Mouse (Mus musculus) kidney, postnatal 0 days (tissue): ENCODE data around the gene Clca3a1. TPM values are rescaled to one million over a fixed set of nuclear protein-coding genes. Genes with fewer than 3 reads are reported as not detected.

ENCODE experiments used
- ATAC-seq: fragments of 200-750 bp; cut with Nextera tagmentation; replicated peaks from 2 replicates; pipeline ENCODE4 v1.8.0; 2017; ENCODE audit warnings: low read depth, moderate number of reproducible peaks, moderate TSS enrichment, moderate library complexity; ENCODE audit not compliant: low FRiP score
- DNase-seq: peaks from one replicate; pipeline ENCODE4 v3.0.0-alpha.2; 2016; ENCODE audit warnings: low spot score
- H3K27ac ChIP-seq: fragments of 300-500 bp; sonication (generic); 2 replicates; pipeline ENCODE4 v1.5.1; 2014; ENCODE audit warnings: mild to moderate bottlenecking
- H3K27me3 ChIP-seq: fragments of 300-500 bp; sonication (generic); 2 replicates; pipeline ENCODE4 v1.6.1; 2014; ENCODE audit warnings: low read length, mixed read lengths; ENCODE audit not compliant: insufficient read depth
- H3K36me3 ChIP-seq: fragments of 300-500 bp; sonication (generic); 2 replicates; pipeline ENCODE4 v1.6.1; 2014; ENCODE audit warnings: low read length, mixed read lengths; ENCODE audit not compliant: insufficient read depth
- H3K4me1 ChIP-seq: fragments of 300-500 bp; sonication (generic); replicated peaks from 2 replicates; pipeline ENCODE4 v1.6.1; 2014; ENCODE audit warnings: antibody characterized with exemption, low read length, mixed read lengths; ENCODE audit not compliant: insufficient read depth
- H3K4me2 ChIP-seq: fragments of 300-500 bp; sonication (generic); 2 replicates; pipeline ENCODE4 v1.6.1; 2014; ENCODE audit warnings: mild to moderate bottlenecking, low read length, moderate library complexity, mixed read lengths
- H3K4me3 ChIP-seq: fragments of 300-500 bp; sonication (generic); replicated peaks from 2 replicates; pipeline ENCODE4 v1.5.1; 2014; ENCODE audit warnings: low read depth, low read length
- H3K9ac ChIP-seq: fragments of 300-500 bp; sonication (generic); 2 replicates; pipeline ENCODE4 v1.6.1; 2014; ENCODE audit warnings: low read depth, low read length
- H3K9me3 ChIP-seq: fragments of 300-500 bp; sonication (generic); replicated peaks from 2 replicates; pipeline ENCODE4 v1.6.1; 2016; ENCODE audit warnings: low read length, inconsistent platforms, mixed read lengths
- CTCF ChIP-seq: IDR thresholded peaks from 2 replicates; pipeline ENCODE4 v1.5.1; 2016; ENCODE audit warnings: antibody characterized with exemption, low read depth, mild to moderate bottlenecking, moderate library complexity
- WGBS: fragments of 180-500 bp; shearing (Covaris S2); extraction: QIAGEN DNeasy Blood & Tissue Kit; methylation state at CpG from one replicate; pipeline ENCODE4 v1.1.7; 2014; 5-methylcytosine and 5-hydroxymethylcytosine counted together
- polyA plus RNA-seq: library from polyadenylated mRNA; unstranded; fragments of >200 nt; fragmentation: Nextera tagmentation; extraction: Ambion mirVana; gene quantifications from 2 replicates; pipeline ENCODE4 v1.2.1, GENCODE M21; 2015

Clca3a1 gene
- polyA plus RNA-seq, 1 experiment from 2014 or later = 20.4 TPM

DNA sequence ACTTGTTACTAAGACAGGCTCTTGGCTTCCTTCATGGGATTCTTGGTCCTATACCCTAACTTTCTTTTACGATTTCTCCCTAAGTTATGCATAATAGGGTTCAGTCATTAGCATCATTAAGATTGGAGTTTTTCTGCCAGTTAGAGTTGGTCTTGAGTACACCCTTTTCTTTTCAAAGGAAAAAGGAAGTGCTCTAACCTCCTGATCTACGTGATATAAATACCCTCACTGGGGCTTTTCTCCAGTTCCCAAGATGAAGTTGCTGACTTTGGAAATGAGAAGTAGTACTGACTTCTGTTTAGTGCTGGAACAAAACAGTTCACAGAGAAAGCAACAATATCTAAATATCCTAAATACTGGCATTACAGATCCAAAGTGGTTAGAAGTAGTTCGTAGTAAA is 62.8 kb downstream of the Clca3a1 start:
- WGBS = 83% methylated on average over 3 of the region's 3 CpGs
- no peak overlapping the region for H3K4me2 ChIP-seq
- no peak for DNase-seq

DNA sequence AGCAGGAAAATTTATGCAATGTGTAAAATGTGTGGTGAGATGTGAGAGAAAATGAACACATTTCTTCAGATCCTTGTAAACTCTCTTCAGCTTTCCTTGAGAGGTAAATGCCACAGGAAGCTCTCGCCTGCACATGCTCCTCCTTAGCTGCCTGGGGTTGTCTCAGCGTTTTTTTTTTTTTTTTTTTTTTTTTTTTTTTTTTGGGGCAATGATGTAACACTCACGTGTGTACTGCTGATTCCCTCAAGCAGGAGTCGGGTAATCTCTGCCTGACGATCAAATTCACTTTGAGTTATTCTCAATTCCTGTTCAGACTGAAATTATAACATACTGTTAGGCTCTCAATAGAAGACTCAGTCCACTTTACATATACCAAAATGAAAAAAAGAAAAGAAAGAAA is 63.6 kb downstream of the Clca3a1 start:
- WGBS = 69% methylated on average over 5 of the region's 5 CpGs
- no peak for TF ChIP-seq CTCF
- no peak overlapping the region for H3K27ac ChIP-seq
- DNase-seq (no peak), ATAC-seq (no peak)
- no peaks in the 10 kb centered on the region for H3K27me3 ChIP-seq
- no peak overlapping the region for H3K4me3 ChIP-seq
- H3K9me3 ChIP-seq = no peaks in the 10 kb centered on the region
- H3K4me1 ChIP-seq = no peaks in the 10 kb centered on the region
- H3K36me3 ChIP-seq = peaks cover 51% of the 10 kb centered on the region
- no peak overlapping the region for H3K9ac ChIP-seq
- H3K4me2 ChIP-seq = no peak overlapping the region

More for the DNA sequence above, 62.8 kb downstream of the Clca3a1 start:
- TF ChIP-seq CTCF = no peak
- Histone ChIP-seq H3K4me1 (no peaks in the 10 kb centered on the region), H3K9ac (no peak overlapping the region), H3K4me3 (no peak overlapping the region), H3K27ac (no peak overlapping the region), H3K9me3 (no peaks in the 10 kb centered on the region), H3K27me3 (no peaks in the 10 kb centered on the region), H3K36me3 (peaks cover 48% of the 10 kb centered on the region)
- no peak for ATAC-seq

DNA sequence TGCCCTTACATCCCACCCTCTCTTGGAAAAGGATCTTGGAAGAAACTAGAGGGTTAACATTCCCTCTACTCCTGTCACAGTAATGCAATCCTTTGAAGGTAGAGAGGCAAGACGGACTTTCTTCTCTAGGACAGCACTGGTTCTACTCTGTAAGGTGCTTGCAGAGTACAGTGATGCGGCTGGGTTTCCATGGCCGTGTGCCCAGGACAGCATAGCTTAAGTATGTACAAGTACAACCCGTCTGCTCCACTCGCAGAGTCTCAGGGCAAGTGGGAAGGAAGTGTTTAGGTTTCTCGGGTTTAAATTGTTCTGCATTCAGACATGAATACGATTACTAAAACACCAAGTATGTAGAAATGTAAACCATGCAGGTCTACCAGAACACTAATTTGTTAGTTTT is 65.8 kb downstream of the Clca3a1 start:
- WGBS = 85% methylated on average over 7 of the region's 7 CpGs
- H3K4me3 ChIP-seq = no peak overlapping the region
- no peak overlapping the region for H3K4me2 ChIP-seq
- no peaks in the 10 kb centered on the region for H3K4me1 ChIP-seq
- no peak for TF ChIP-seq CTCF
- DNase-seq (no peak), ATAC-seq (no peak)
- peaks cover 50% of the 10 kb centered on the region for H3K36me3 ChIP-seq
- H3K27me3 ChIP-seq = no peaks in the 10 kb centered on the region
- no peak overlapping the region for H3K27ac ChIP-seq
- H3K9ac ChIP-seq = no peak overlapping the region
- H3K9me3 ChIP-seq = no peaks in the 10 kb centered on the region

DNA sequence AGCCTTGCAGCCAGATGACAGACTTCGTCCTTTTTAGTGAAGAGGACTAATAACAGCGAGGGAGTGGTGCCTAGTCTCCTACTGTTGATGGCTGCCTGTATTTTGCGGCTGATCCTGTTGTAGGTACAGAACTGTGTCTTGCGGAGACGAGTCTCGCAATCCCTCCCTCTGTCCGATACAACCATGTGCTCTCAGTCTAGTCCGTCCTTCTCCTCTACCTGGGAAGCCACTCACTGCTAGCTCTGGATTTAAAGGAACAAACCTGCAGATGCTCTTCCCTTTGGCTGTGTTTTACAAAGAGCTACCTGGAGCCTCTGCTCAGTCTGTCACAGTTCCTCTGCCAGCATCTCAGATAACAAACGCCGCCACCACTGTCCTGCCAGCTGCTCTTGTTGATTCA is 66.7 kb downstream of the Clca3a1 start:
- no peak overlapping the region for H3K4me3 ChIP-seq
- ATAC-seq = no peak
- DNase-seq = no peak
- no peaks in the 10 kb centered on the region for H3K4me1 ChIP-seq
- no peaks in the 10 kb centered on the region for H3K9me3 ChIP-seq
- no peak overlapping the region for H3K27ac ChIP-seq
- peaks cover 50% of the 10 kb centered on the region for H3K36me3 ChIP-seq
- TF ChIP-seq CTCF = no peak
- WGBS = 90% methylated on average over 10 of the region's 10 CpGs
- H3K4me2 ChIP-seq = no peak overlapping the region
- H3K9ac ChIP-seq = no peak overlapping the region
- H3K27me3 ChIP-seq = no peaks in the 10 kb centered on the region

DNA sequence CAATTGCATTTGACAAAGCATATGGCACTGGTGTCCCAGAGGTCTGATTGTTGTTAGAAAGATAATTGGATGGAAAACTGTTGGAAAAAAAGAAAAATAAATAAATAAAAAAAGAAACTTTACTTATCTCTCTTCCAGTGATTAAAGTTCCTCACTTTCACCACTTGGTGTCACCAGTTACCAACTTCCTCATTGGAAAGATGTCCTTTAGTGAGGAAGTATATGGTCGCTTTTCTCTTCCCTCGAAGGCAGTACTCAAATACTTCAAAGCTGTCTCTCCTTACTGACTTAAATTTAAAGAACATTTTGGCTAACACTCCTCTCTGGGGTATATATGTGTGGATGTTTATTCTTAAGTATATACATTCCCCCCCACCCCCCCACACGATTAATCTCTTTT is 68.7 kb downstream of the Clca3a1 start:
- peaks cover 46% of the 10 kb centered on the region for H3K36me3 ChIP-seq
- peak; percentile 76 for TF ChIP-seq CTCF
- DNase-seq (peak; percentile 82), ATAC-seq (no peak)
- H3K27me3 ChIP-seq = no peaks in the 10 kb centered on the region
- no peak overlapping the region for H3K4me2 ChIP-seq
- WGBS = 58% methylated on average over 3 of the region's 3 CpGs
- H3K4me3 ChIP-seq = no peak overlapping the region
- H3K9ac ChIP-seq = no peak overlapping the region
- no peaks in the 10 kb centered on the region for H3K9me3 ChIP-seq
- H3K27ac ChIP-seq = no peak overlapping the region
- no peaks in the 10 kb centered on the region for H3K4me1 ChIP-seq

DNA sequence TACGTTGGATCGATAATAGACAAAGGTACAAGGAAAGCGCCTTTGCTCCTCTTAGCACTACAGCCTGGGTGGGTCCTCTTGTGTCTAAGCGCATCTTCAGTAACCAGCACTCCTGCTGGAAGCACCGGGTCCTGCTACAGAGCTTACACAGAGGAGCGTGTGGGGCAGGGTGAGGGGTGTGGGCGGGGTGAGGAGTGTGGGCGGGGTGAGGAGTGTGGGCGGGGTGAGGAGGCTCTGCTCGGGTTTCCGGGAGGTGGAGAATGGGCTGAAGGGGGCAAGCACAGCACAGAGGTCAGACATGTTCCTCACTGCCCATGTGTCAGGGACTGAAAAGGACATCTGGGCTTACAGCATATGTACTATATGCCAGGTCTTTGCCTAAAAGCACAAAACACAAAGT is 71.5 kb downstream of the Clca3a1 start:
- TF ChIP-seq CTCF = peak; percentile 43
- DNase-seq = peak; percentile 84
- WGBS = 18% methylated on average over 11 of the region's 11 CpGs

DNA sequence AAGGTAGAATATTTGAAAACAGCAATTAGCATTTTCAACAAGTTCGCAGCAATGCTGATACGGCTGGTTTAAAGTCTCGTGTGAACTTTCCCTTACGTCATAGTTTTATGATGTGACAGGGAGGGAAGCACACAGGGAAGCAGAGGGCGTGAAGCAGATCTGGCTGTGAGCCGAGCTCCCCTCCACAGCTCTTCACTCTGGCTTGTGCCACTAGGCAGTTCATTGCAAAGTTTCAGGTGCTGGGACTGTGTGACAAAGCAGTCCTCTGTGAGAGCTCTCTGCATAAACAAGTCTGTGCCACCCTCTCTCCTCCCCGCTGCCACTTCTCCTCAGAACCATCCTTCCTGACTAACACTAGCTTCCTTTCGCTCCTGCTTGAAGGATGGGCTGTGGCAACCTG is 72.5 kb downstream of the Clca3a1 start:
- TF ChIP-seq CTCF = no peak
- H3K4me2 ChIP-seq = no peak overlapping the region
- H3K36me3 ChIP-seq = peaks cover 15% of the 10 kb centered on the region; the same call in 1 of the 2 replicates
- H3K9ac ChIP-seq = no peak overlapping the region
- 60% methylated on average over 8 of the region's 8 CpGs for WGBS
- H3K27me3 ChIP-seq = no peaks in the 10 kb centered on the region
- DNase-seq (no peak), ATAC-seq (no peak)
- H3K9me3 ChIP-seq = no peaks in the 10 kb centered on the region
- no peak overlapping the region for H3K27ac ChIP-seq
- no peak overlapping the region for H3K4me3 ChIP-seq
- H3K4me1 ChIP-seq = no peaks in the 10 kb centered on the region

More for the DNA sequence above, 71.5 kb downstream of the Clca3a1 start:
- Histone ChIP-seq H3K27ac (no peak overlapping the region), H3K4me1 (no peaks in the 10 kb centered on the region), H3K4me3 (no peak overlapping the region), H3K9me3 (no peaks in the 10 kb centered on the region), H3K4me2 (no peak overlapping the region), H3K27me3 (no peaks in the 10 kb centered on the region), H3K36me3 (peaks cover 24% of the 10 kb centered on the region), H3K9ac (no peak overlapping the region)
- peak; percentile 92 for ATAC-seq
